Mouse (Mus musculus): Measurements from ENCODE around the gene Kdelc2. TPM values are rescaled to one million over a fixed set of nuclear protein-coding genes. Genes with fewer than 3 reads are reported as not detected.

Gene Kdelc2
- polyA plus RNA-seq, 1 experiment from 2014 or later, result 25.3 TPM

GRCm38 (mm10) chr9:53408548-53408947 is 24.7 kb downstream of the Kdelc2 start:
- H3K4me1 ChIP-seq (ENCODE audit: control insufficient read depth, insufficient read depth, low read length), result no peaks in the 10 kb centered on the region
- no peaks in the 10 kb centered on the region for H3K36me3 ChIP-seq (ENCODE audit: control insufficient read depth, insufficient read depth, low read length)
- H3K4me2 ChIP-seq (replicated peaks; ENCODE audit: low read depth, low read length), result no peak overlapping the region
- H3K27ac ChIP-seq (ENCODE audit: low read depth, low read length), result no peak overlapping the region
- no peak for ATAC-seq (ENCODE audit: low FRiP score, low TSS enrichment)
- H3K4me3 ChIP-seq (ENCODE audit: low read length), result no peak overlapping the region
- H3K9ac ChIP-seq (ENCODE audit: low read depth, low read length), result no peak overlapping the region
- no peaks in the 10 kb centered on the region for H3K27me3 ChIP-seq (ENCODE audit: control insufficient read depth, insufficient read depth, low read length)
- no peaks in the 10 kb centered on the region for H3K9me3 ChIP-seq (ENCODE audit: control insufficient read depth, low read length)
- WGBS, result 76% methylated on average over 4 of the region's 4 CpGs

- Histone ChIP-seq H3K27me3 (ENCODE audit: control insufficient read depth, insufficient read depth, low read length) (no peaks in the 10 kb centered on the region), H3K27ac (ENCODE audit: low read depth, low read length) (no peak overlapping the region), H3K4me2 (replicated peaks; ENCODE audit: low read depth, low read length) (no peak overlapping the region), H3K36me3 (ENCODE audit: control insufficient read depth, insufficient read depth, low read length) (no peaks in the 10 kb centered on the region), H3K9ac (ENCODE audit: low read depth, low read length) (no peak overlapping the region), H3K4me3 (ENCODE audit: low read length) (no peak overlapping the region), H3K9me3 (ENCODE audit: control insufficient read depth, low read length) (no peaks in the 10 kb centered on the region), H3K4me1 (ENCODE audit: control insufficient read depth, insufficient read depth, low read length) (no peaks in the 10 kb centered on the region)
- 88% methylated on average over 2 of the region's 2 CpGs for WGBS
- no peak for ATAC-seq (ENCODE audit: low FRiP score, low TSS enrichment)
Observed at GRCm38 (mm10) chr9:53408953-53409361, 25.1 kb downstream of the Kdelc2 start.

DNA sequence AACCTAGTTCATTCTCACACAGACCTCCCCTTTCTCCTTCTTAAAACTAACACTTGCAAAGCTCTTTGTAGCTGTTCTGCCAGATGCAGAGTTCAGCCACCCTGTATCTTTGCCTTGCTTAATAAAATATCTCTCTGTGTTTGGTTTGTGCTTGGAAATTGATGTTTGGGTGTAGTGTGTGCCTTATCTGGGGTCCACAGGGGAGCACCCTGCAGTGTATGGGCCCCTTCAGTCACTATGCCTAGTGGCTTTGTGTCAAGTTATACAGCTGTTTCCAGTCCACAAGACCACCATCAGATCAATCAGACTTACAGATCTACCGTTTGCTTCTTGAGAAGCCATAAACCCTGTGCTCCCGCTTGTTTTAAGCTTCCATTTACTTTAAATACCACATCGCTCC is 25.6 kb downstream of the Kdelc2 start:
- Histone ChIP-seq H3K4me3 (ENCODE audit: low read length) (no peak overlapping the region), H3K27ac (ENCODE audit: low read depth, low read length) (no peak overlapping the region), H3K27me3 (ENCODE audit: control insufficient read depth, insufficient read depth, low read length) (no peaks in the 10 kb centered on the region), H3K4me2 (replicated peaks; ENCODE audit: low read depth, low read length) (no peak overlapping the region), H3K36me3 (ENCODE audit: control insufficient read depth, insufficient read depth, low read length) (no peaks in the 10 kb centered on the region), H3K9ac (ENCODE audit: low read depth, low read length) (no peak overlapping the region), H3K4me1 (ENCODE audit: control insufficient read depth, insufficient read depth, low read length) (no peaks in the 10 kb centered on the region), H3K9me3 (ENCODE audit: control insufficient read depth, low read length) (no peaks in the 10 kb centered on the region)
- no peak for ATAC-seq (ENCODE audit: low FRiP score, low TSS enrichment)
- WGBS, result 61% methylated on average over 3 of the region's 3 CpGs

- Histone ChIP-seq H3K36me3 (ENCODE audit: control insufficient read depth, insufficient read depth, low read length) (no peaks in the 10 kb centered on the region), H3K9ac (ENCODE audit: low read depth, low read length) (no peak overlapping the region), H3K27ac (ENCODE audit: low read depth, low read length) (no peak overlapping the region), H3K9me3 (ENCODE audit: control insufficient read depth, low read length) (no peaks in the 10 kb centered on the region), H3K27me3 (ENCODE audit: control insufficient read depth, insufficient read depth, low read length) (no peaks in the 10 kb centered on the region), H3K4me3 (ENCODE audit: low read length) (no peak overlapping the region), H3K4me2 (replicated peaks; ENCODE audit: low read depth, low read length) (no peak overlapping the region), H3K4me1 (ENCODE audit: control insufficient read depth, insufficient read depth, low read length) (no peaks in the 10 kb centered on the region)
- WGBS, result 75% methylated on average over 9 of the region's 9 CpGs
- ATAC-seq (ENCODE audit: low FRiP score, low TSS enrichment), result no peak
Observed at GRCm38 (mm10) chr9:53422133-53422896, 38.5 kb downstream of the Kdelc2 start.

GRCm38 (mm10) chr9:53426726-53427125 is 42.9 kb downstream of the Kdelc2 start:
- no peak for ATAC-seq (ENCODE audit: low FRiP score, low TSS enrichment)
- Histone ChIP-seq H3K9ac (ENCODE audit: low read depth, low read length) (no peak overlapping the region), H3K4me3 (ENCODE audit: low read length) (no peak overlapping the region), H3K27me3 (ENCODE audit: control insufficient read depth, insufficient read depth, low read length) (no peaks in the 10 kb centered on the region), H3K4me1 (ENCODE audit: control insufficient read depth, insufficient read depth, low read length) (no peaks in the 10 kb centered on the region), H3K36me3 (ENCODE audit: control insufficient read depth, insufficient read depth, low read length) (no peaks in the 10 kb centered on the region), H3K9me3 (ENCODE audit: control insufficient read depth, low read length) (no peaks in the 10 kb centered on the region), H3K27ac (ENCODE audit: low read depth, low read length) (no peak overlapping the region), H3K4me2 (replicated peaks; ENCODE audit: low read depth, low read length) (no peak overlapping the region)
- 95% methylated on average over 3 of the region's 3 CpGs for WGBS

GRCm38 (mm10) chr9:53427638-53428037 is 43.8 kb downstream of the Kdelc2 start:
- no peak overlapping the region for H3K9ac ChIP-seq (ENCODE audit: low read depth, low read length)
- ATAC-seq (ENCODE audit: low FRiP score, low TSS enrichment), result no peak

DNA sequence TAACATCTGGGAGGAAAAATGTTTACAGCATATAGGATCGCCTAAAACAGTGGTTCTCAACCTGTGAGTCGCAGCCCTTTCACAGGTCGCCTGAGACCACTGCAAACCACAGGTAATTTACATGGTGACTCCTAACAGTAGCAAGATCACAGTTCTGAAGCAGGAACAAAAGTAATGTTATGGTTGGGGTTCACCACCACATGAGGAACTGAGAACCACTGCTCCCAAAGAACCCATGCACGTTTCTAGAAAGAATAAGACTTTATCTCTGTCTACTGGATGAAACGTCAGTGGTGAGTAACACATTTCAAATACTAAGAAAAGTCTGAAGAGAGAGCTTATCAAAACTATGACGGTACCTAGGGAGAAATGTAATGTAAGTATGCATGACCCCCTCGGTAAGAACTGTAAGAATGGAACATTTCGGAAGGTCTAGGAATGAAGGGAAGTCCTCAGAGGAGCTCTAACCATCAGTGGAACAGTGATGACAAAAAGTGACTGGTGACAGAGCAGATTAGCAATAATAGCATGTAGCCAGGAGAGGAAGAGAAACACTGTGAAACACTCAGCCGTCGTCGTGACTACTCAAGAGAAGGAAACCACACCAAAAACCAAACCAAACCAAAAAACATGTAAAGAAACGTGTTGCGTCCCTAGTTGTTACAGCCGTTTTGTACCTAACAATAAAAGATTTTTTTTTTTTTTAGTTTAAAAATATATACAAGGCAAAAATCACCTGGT is 52.2 kb downstream of the Kdelc2 start:
- Histone ChIP-seq H3K4me1 (ENCODE audit: control insufficient read depth, insufficient read depth, low read length) (no peaks in the 10 kb centered on the region), H3K27ac (ENCODE audit: low read depth, low read length) (no peak overlapping the region), H3K9ac (ENCODE audit: low read depth, low read length) (no peak overlapping the region), H3K36me3 (ENCODE audit: control insufficient read depth, insufficient read depth, low read length) (peaks cover 22% of the 10 kb centered on the region), H3K4me3 (ENCODE audit: low read length) (no peak overlapping the region), H3K27me3 (ENCODE audit: control insufficient read depth, insufficient read depth, low read length) (no peaks in the 10 kb centered on the region), H3K4me2 (replicated peaks; ENCODE audit: low read depth, low read length) (no peak overlapping the region), H3K9me3 (ENCODE audit: control insufficient read depth, low read length) (no peaks in the 10 kb centered on the region)
- WGBS, result 91% methylated on average over 14 of the region's 14 CpGs
- ATAC-seq (ENCODE audit: low FRiP score, low TSS enrichment), result no peak

More at GRCm38 (mm10) chr9:53427638-53428037, 43.8 kb downstream of the Kdelc2 start:
- H3K4me3 ChIP-seq (ENCODE audit: low read length), result no peak overlapping the region
- WGBS, result 45% methylated on average over 3 of the region's 3 CpGs
- no peak overlapping the region for H3K4me2 ChIP-seq (replicated peaks; ENCODE audit: low read depth, low read length)
- no peaks in the 10 kb centered on the region for H3K36me3 ChIP-seq (ENCODE audit: control insufficient read depth, insufficient read depth, low read length)
- no peak overlapping the region for H3K27ac ChIP-seq (ENCODE audit: low read depth, low read length)
- no peaks in the 10 kb centered on the region for H3K9me3 ChIP-seq (ENCODE audit: control insufficient read depth, low read length)
- H3K4me1 ChIP-seq (ENCODE audit: control insufficient read depth, insufficient read depth, low read length), result no peaks in the 10 kb centered on the region
- no peaks in the 10 kb centered on the region for H3K27me3 ChIP-seq (ENCODE audit: control insufficient read depth, insufficient read depth, low read length)

- Histone ChIP-seq H3K4me1 (ENCODE audit: control insufficient read depth, insufficient read depth, low read length) (no peaks in the 10 kb centered on the region), H3K4me3 (ENCODE audit: low read length) (no peak overlapping the region), H3K27me3 (ENCODE audit: control insufficient read depth, insufficient read depth, low read length) (no peaks in the 10 kb centered on the region), H3K9ac (ENCODE audit: low read depth, low read length) (no peak overlapping the region), H3K4me2 (replicated peaks; ENCODE audit: low read depth, low read length) (no peak overlapping the region), H3K27ac (ENCODE audit: low read depth, low read length) (no peak overlapping the region), H3K9me3 (ENCODE audit: control insufficient read depth, low read length) (no peaks in the 10 kb centered on the region), H3K36me3 (ENCODE audit: control insufficient read depth, insufficient read depth, low read length) (peaks cover 52% of the 10 kb centered on the region)
- ATAC-seq (ENCODE audit: low FRiP score, low TSS enrichment), result no peak
- WGBS, result 100% methylated on average over 1 of the region's 1 CpGs
Observed at GRCm38 (mm10) chr9:53450609-53451008, 66.8 kb downstream of the Kdelc2 start.

Data from kidney, embryonic 14.5 days (tissue).